Mouse (Mus musculus) cerebral cortex, adult 2 months (tissue): ENCODE results near the gene Mrpl18.

Source experiments
- WGBS: fragments of 180-500 bp; shearing (Covaris S2); methylation state at CpG from one replicate; pipeline ENCODE4 v1.1.7; 2018; 5-methylcytosine and 5-hydroxymethylcytosine counted together

Mrpl18 gene

DNA sequence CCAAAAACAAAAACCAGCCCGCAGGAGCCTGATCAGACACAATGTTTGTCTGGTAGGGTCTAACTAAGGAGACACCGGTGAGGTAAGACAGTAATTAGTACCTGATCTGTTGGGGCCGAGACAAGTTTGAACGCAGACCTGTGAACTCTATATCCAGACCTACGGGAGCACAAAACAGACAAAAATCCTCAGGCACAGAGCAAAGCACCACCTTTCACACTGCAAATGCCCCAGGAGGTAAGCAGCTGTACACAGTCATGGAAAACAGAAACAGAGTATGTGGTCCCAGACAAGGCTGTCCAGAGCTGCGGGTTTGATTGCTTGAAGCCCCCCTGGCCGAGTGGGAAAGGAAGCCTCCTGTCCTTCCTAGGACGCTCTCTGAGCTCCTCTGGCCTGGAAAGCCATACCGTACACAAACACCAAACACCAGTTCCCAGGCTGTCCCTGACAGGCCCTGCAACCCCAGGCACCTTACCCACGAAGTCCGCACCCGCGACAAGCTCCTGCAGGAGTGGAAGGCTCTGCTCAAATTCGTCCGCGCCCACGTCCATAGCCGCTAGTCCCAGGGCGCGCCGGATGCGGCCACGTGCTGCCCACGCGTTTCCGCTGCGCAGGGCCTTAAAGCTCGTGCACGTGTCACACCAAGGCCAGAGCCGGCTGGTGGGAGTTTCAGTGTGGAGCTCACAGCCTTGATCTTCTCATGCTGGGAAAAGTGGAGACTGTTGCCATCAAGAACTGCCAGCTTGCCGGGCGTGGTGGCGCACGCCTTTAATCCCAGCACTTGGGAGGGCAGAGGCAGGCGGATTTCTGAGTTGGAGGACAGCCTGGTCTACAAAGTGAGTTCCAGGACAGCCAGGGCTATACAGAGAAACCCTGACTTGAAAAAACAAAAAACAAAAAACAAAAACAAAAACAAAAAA, 6.5 kb downstream of the Mrpl18 start, which contains the start of gene Pnldc1:
TSS of gene Pnldc1 (minus strand) at position 870 of the 920 bp plus-strand sequence.
- 84% methylated on average over 35 of the region's 35 CpGs for WGBS

DNA sequence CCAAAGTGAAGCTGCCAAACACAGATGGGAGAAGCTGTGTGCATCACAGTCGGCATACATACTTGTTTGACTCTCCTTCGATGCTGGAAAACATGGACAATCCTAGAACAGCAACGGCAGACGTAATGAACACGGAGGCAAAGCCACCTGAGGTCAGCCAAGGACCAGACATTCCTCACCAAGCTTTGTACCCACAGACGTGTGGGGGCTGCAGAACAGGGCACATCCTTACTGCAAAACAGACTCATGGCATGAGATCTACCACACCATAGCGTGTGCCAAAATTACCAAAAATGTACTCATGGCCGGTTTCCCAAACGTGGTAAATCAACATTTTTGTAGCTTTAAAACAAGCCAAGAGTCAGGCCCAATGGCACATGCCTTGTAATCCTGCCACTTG, 9.7 kb downstream of the Mrpl18 start:
- whole genome bisulfite sequencing = 83% methylated on average over 9 of the region's 9 CpGs

DNA sequence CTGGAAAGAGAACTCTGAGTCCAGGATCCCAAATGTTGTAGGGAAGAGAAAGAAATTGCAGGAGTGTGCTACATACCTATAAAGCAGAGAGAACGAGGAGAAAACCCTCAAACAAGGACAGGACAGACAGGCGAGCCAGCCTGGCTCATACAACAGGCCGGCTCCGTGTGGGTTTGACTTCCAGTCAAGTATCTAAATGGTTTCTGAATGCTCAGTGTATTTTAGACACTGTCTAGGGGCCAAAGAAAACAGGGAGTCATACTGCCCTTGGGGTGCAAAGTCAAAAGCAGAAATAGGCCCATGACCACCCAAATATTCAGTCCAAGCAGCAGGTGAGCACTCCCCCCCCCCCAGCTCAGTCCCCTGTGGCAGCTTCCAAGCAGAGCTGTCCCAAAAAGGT, 10.3 kb downstream of the Mrpl18 start:
- WGBS = 80% methylated on average over 4 of the region's 4 CpGs

DNA sequence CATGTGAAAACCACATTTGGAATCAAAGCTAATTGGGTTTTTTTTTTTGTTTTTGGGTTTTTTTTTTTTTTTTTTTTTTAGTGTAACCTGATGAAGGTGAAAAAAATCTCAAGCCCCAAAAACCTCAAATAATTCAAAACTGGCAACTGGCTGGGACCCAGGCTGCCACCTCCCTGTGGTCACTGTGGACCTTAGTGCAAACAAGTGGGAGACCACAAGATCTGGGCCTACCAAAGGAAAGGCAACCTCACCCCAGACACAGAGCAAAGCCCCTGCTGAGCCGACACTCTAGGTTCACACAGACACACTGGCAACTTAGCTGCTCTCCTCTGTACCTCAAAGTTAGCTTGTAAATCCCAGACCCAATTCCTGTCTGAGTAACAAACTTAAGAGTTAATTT, 11.8 kb downstream of the Mrpl18 start:
- WGBS = 87% methylated on average over 1 of the region's 1 CpGs

DNA sequence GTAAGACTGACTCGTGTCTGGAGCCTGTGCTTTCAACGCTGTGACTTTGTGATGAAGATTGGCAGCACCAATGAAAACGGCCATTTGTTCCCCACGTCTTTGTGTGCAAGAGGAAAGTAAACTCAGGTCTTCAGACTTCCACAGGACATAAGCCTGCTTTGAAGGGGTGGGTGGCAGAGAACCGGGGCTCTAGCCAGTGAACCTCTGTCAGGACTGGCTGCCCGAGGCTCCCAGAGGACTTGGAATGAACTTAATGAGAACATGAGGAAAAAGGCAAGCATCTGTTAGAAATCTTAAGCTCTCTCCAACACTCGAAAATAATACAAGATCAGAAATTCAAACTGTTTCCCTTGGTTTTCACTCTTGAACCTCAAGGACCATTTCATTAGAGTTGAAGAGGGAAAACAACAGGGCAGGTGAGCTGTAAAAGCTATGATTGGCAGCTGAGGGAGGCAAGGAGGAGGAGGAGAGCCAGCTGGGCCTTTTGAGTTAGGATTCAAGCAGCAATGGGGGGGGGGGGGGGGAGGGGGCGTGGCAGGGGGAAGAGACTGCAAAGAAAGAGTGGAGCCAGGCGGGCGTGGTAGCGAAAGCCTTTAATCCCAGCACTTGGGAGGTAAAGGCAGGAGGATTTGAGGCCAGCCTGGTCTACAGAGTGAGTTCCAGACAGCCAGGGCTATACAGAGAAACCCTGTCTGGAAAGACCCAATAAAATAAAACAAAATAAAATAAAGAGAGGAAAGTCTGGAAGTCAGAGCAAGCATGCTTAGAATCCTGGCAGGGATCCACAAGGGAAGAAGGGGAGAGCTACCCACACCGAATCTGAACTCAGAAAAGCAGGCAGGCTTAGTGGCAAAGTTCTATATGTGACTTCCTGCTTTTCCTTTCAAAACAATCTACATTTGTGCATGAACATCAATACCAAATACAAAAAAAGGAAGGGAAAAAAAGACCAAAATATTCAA, 12.5 kb downstream of the Mrpl18 start:
- WGBS = 60% methylated on average over 11 of the region's 12 CpGs

DNA sequence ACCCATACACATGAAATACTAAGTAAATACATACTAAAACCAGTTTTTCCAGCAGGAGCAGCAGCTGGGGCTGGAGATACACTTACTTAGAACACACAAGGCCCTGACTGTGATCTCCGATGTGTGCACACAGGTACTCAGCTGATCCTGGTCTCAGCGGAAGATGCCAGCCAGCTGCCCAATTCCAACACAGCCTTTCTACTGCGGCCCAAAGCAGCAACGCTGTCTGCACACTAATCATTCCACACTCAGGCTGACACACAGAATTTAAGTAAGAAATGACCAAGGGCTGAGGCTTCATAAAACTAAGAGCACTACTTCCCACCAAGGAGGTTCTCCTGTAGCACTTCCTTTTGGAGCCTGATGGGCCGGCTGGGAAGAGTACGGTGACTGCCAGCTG, 13.9 kb downstream of the Mrpl18 start:
- 98% methylated on average over 6 of the region's 6 CpGs for WGBS

DNA sequence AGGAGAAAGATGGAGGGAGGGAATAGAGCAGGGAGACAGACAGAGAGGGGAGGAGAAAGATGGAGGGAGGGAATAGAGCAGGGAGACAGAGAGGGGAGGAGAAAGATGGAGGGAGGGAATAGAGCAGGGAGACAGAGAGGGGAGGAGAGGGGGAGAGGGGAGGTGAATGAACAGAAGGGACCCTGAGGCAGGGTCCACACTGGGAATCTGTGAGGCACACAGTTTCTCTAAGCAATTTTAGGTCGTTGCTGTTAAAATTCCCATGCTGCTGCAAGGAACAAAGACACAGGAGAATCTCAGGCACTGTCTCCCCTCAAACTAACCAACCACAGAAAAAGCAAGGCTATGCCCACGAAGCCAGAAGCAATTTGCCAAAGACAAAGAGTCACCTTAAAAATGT, 17.5 kb downstream of the Mrpl18 start:
- WGBS = 20% methylated on average over 2 of the region's 2 CpGs

DNA sequence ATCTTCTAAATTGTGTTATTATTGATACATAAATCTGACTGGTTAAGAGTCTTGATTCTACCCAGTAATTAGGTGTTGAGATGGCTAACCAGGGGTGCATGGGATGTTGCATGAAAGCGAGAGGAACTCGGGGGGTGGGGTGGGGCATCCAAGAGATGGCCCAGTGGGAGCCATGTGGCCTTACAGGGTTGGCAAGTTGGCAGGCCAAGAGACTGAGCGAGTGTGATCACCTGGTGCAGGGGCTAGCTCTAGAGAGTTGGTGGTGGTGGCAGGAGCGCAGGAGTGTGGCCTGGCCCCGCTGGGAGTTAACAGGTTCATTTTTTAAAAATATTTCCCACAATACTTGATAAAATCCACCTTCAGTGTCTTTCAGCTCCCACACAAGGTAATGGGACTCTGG, 18.5 kb downstream of the Mrpl18 start:
- WGBS = 89% methylated on average over 5 of the region's 5 CpGs

DNA sequence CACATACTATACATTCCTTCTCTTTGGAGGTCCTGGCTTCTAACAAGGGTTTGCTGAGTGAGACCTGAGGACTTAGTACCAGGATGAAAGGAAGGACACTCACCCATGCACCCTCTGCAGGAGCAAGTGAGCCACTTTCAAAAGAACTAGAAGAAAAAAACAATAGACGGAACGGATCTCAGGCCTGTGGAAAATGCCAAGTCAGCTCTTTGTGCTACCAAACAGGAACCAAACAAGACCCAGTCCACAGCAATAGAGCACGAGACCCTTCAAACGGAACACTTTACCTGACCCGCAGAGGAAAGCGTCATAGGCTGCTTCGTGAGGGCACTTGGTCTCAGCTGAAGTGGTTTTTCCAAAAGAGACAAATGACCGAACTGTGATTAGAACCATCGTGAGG, 24.1 kb downstream of the Mrpl18 start:
- WGBS = 84% methylated on average over 9 of the region's 9 CpGs

DNA sequence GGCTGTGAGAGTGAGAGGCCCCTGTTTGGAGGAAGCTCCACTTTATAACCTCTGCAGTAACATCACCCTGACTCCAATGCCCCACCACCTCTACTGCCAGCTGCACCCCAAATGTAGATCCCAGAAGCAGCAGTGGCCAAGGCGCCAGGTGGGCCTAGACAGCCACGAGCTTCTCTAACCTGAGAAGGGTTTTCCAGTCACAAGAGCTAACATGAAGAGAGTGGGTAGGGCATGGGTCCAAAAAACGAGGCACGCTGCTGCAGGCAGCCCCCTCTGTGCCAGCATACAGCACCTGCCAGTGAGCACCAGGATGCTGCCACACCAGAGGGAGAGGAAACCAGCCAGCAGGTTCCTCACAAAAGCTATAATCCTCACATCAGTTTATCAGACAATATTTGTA, 25.1 kb downstream of the Mrpl18 start:
- WGBS = 57% methylated on average over 4 of the region's 4 CpGs

DNA sequence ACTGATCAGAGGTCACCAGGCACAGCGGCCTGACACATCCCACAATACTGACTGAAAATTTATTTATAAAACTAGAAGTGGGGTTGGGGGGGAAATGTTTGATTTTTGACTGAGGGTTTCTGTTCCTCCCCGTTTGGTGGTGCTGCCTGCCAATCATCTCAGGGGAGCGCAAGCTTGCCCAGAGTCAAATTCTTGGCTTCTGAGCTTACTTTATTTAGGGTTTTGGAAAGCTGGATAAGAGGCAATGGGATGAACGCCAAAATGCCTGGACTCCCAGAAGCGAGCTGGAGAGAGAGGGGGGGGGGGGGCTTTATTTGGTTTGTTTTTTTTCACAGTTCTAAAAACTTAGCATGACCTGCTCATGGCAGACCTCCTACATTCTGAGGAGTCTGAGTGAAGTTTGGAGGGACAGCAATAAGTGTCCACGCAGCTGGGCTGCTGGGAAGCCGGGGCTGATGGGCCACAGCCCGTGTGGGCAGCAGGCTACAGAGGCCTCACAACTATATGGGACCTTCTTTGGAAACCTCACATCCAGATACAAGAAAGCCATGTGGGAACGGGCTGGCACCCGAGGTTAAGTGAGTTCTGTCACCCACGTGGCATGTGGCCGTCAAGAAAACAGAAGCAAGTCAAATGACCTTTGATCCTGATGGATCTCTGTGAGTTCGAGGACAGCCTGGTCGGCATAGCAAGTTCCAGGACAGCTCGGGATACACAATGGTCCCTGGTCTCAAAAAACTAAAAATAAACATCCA, 28.9 kb downstream of the Mrpl18 start:
- WGBS = 80% methylated on average over 15 of the region's 15 CpGs

DNA sequence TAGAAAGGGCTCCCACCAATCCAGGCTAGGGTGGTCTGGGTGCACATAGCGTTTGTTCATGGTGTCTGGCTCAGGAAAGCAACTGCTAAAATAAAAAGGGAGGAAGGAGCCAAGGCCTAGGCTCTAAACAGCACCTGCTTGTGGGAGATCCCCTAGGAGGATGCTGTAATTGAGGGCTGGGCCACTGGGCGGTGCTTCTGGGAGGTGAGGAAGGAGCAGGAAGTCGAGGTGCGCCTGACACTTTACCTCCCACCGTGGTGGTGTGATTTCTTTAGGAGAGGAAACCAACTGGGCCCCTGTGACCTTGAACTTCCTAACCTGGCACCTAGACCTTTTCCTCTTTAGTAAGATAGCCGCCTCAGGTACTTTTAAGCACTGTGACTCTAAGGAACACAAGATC, 29.5 kb downstream of the Mrpl18 start:
- 63% methylated on average over 6 of the region's 6 CpGs for WGBS

DNA sequence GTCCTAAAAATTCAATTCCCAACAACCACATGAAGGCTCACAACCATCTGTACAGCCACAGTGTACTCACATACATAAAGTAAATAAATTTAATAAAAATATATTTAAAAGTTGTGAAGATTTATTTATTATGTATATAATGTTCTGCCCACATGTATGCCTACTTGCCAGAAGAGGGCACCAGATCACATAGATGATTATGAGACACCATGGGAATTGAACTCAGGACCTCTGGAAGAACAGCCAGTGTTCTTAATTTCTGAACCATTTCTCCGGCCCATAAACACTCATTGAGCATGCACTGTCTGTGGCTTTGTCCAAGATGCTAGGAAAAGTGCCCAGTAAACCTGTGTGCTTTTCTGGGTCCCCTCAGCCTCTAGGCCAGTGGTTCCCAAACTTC, 34.9 kb downstream of the Mrpl18 start:
- WGBS = 88% methylated on average over 1 of the region's 1 CpGs

DNA sequence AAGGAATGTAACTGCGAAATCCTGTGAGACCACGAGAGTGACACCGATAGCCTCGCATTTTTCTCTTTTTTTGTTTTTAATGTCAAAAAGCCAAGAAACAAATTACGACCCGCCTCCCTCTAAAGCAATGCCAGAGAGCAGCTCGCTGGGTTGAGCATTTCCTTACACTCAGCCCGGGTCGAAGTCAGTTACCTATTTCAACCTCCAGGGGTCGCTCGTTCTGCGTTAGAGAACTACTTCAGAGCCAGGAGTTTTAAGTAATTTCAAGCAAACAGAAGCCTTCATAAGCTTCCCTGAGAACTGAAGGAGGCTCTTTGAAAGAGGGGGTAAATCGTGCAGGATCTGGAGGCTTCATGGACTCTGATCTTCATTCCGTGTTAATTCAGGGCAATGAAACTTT, 36.0 kb downstream of the Mrpl18 start:
- under 1% methylated on average over 14 of the region's 14 CpGs for WGBS

DNA sequence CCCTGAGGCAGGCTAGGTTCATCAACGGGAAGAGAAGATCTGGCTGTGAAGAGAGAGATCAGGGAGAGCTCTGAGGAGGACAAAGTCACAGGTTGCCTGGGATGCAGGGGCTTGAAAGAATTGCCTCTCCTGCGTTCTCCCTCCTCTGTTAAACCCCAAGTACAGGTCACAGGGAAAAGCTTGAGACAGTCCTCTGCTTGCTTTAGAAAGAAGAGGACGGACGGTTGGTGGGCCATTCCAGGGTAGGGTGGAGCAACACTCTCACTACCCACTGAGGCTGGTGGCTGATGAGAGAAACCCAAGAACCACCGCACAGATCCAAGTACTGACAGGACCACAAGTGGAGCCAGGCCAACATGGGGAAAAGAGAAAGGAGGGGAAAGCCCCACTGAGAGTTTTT, 40.4 kb downstream of the Mrpl18 start, which contains the start of gene Mrgprh:
TSS of gene Mrgprh (plus strand) at position 301 of the 400 bp plus-strand sequence.
- 88% methylated on average over 5 of the region's 5 CpGs for WGBS

DNA sequence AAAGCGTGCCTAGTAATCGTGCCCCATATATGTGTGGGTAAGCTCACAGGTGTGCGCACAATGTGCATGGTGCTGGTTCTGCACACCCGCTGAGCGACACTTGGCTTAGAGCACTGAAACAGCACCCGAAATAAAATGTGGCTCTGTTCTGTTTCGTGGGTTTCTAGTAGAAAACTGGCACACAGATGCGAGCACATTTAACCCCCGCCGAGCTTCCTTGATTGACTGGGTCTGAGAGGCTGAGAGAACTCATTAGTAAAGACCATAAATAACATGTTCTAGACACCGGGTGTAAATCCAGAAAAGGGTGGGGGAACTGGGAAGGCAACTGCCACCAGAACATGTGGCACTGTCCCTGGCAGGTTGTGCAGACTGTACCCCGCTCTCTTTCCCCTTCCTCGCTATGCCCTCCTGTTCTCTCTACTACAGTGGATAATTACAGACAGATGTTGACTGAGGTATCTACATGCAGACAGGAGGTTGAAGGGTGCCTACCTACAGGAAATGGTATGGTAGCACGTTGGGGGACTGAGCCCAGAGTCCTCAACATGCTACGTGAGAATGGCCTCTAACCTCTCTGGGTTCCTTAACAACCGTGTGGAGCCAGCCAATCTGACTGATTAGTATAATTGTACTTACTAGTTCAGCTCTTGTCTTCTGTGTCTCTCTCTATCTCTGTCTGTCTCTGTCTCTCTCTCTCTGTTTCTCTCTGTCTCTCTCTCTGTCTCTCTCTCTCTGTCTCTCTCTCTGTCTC, 43.7 kb downstream of the Mrpl18 start:
- WGBS = 23% methylated on average over 16 of the region's 16 CpGs

DNA sequence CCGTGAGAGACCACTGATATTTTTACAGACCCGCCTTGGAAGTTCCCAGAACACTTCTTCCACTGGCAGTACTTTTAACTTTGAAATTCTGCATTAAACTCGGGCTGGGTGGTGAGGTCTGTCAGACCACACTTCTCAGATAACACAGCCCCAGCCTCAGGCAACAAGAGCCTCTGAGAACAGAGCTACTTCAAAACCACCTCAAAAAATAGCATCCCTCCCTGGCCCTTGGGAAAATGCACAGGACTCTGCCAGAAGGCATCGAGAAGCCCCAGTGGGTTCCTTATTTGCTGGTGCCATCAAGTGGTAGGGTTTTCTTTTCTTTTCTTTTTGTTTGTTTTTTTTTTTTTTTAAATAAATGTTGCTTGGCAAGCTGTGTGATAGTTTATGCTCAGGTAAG, 47.5 kb downstream of the Mrpl18 start:
- 33% methylated on average over 4 of the region's 4 CpGs for WGBS

DNA sequence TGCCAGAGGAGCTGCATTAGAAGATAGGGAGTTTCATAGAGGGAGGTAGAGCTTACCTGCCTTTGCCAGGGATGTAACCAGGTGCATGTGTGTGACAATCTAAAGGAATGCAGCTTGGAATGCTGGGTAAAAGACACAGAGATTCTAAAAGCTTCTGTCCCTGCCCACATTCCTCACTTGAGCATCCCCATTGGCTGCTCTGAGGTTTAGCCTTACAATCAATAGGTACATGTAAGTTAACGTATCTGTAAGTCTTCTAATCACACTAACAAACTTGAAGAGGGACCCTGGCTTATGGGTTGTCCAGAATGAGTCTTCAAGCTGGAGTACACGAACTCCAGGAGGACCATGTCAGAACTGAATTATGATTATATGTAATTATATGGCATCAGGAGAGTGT, 48.1 kb downstream of the Mrpl18 start, which contains the start of gene Mas1:
TSS of gene Mas1 (minus strand) at position 101 of the 400 bp plus-strand sequence.
- WGBS = 71% methylated on average over 2 of the region's 2 CpGs

DNA sequence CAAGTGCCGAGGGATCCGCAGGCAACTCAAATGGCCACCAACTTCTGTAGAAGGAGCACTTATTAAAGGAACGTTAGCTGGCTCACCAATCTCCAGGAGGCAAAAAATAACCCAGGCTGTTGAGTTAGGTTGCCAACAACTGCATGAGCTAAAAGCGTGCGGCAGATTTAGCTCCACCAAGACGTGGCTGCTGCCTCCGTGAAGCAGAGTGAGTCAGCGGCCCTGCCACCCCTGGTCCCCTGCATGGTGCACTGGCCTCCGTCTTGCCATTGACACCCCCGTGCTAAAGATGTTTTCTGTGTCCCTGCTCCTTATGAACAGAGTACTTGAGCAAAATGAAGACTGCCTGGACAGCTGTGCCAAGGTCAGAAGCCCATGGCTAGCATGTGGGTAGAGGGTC, 49.3 kb downstream of the Mrpl18 start:
- WGBS = 46% methylated on average over 10 of the region's 10 CpGs

DNA sequence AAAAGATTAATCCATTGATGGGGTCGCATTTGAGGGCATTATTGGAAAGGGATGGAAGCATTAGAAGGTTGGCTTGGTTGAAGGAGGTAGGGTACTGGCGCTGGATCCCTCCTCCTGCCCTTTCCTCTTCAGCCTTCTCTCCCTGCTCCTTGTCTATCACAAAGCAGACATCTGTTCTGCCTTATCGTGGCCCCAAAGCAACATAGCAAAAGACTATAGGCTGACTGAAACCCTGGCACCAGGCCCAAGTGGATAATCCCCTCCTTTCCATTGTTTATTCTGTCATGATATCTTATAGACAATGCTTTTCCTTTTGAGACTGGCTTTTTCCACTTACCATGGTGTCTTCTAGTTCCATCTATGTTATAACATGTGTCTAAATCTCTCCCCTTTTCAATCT, 50.7 kb downstream of the Mrpl18 start:
- 60% methylated on average over 3 of the region's 3 CpGs for WGBS
